Mouse (Mus musculus) ES-Bruce4 (cell line): ENCODE measurements around the gene Usp46. TPM values are rescaled to one million over a fixed set of nuclear protein-coding genes. Genes with fewer than 3 reads are reported as not detected.
"Not testable (repeated sequence)": the region's sequence is repeated elsewhere in the genome, so short reads cannot be mapped to it uniquely, and the experiment has no call there.

Experiments
- H3K27ac ChIP-seq: 2 replicates; pipeline ENCODE4 v1.5.1; 2012; ENCODE audit warnings: low read length, inconsistent platforms; ENCODE audit not compliant: insufficient read depth
- H3K27me3 ChIP-seq: 2 replicates; pipeline ENCODE4 v1.6.1; 2012; ENCODE audit warnings: mild to moderate bottlenecking, low read length, inconsistent platforms; ENCODE audit not compliant: control insufficient read depth, poor library complexity, insufficient read depth, severe bottlenecking
- H3K36me3 ChIP-seq: 2 replicates; pipeline ENCODE4 v1.6.1; 2012; ENCODE audit warnings: inconsistent platforms, mild to moderate bottlenecking, low read length, moderate library complexity; ENCODE audit not compliant: control insufficient read depth, poor library complexity, insufficient read depth, severe bottlenecking
- H3K4me1 ChIP-seq: one replicate; pipeline ENCODE4 v1.8.1; 2011; ENCODE audit warnings: low read length; ENCODE audit not compliant: control insufficient read depth, insufficient read depth
- H3K4me3 ChIP-seq: 2 replicates; pipeline ENCODE4 v1.5.1; 2011; ENCODE audit warnings: low read depth, mild to moderate bottlenecking, low read length
- H3K9ac ChIP-seq: 2 replicates; pipeline ENCODE4 v1.6.1; 2012; ENCODE audit warnings: low read depth, mild to moderate bottlenecking, inconsistent platforms; ENCODE audit not compliant: poor library complexity, severe bottlenecking
- H3K9me3 ChIP-seq: replicated peaks from 2 replicates; pipeline ENCODE4 v1.6.1; 2012; ENCODE audit warnings: mild to moderate bottlenecking, low read length, inconsistent platforms; ENCODE audit not compliant: control insufficient read depth, poor library complexity, insufficient read depth, severe bottlenecking
- CTCF ChIP-seq: IDR thresholded peaks from one replicate; pipeline ENCODE4 v1.8.1; 2011; ENCODE audit warnings: low read depth, low read length
- EP300 ChIP-seq: IDR thresholded peaks from 2 replicates; pipeline ENCODE4 v1.6.1; 2011; ENCODE audit warnings: low read depth, low read length; ENCODE audit not compliant: insufficient read depth
- POLR2A ChIP-seq: IDR thresholded peaks from one replicate; pipeline ENCODE4 v1.8.1; 2011; ENCODE audit warnings: low read length; ENCODE audit not compliant: insufficient read depth
- polyA plus RNA-seq: library from polyadenylated mRNA; stranded (reverse); fragments of >200 nt; gene quantifications from 2 replicates; pipeline ENCODE4 v1.2.4, GENCODE M21; 2011; ENCODE audit warnings: low read depth; ENCODE audit not compliant: missing spikeins, insufficient read depth, insufficient read length

The Usp46 gene
- polyA plus RNA-seq, 1 experiment = 52.4 TPM

GRCm38 (mm10) chr5:74077959-74078358 lies 9.7 kb upstream of the Usp46 start:
- Histone ChIP-seq H3K9ac (0 out of 2 replicates have a peak overlapping the region, but pooled peaks have one; percentile 57), H3K9me3 (no peaks in the 10 kb centered on the region), H3K27ac (no peak overlapping the region), H3K27me3 (no peaks in the 10 kb centered on the region), H3K36me3 (no peaks in the 10 kb centered on the region), H3K4me1 (peaks cover 2% of the 10 kb centered on the region), H3K4me3 (no peak overlapping the region)
- TF ChIP-seq CTCF (no peak), POLR2A (no peak), EP300 (no peak)

DNA sequence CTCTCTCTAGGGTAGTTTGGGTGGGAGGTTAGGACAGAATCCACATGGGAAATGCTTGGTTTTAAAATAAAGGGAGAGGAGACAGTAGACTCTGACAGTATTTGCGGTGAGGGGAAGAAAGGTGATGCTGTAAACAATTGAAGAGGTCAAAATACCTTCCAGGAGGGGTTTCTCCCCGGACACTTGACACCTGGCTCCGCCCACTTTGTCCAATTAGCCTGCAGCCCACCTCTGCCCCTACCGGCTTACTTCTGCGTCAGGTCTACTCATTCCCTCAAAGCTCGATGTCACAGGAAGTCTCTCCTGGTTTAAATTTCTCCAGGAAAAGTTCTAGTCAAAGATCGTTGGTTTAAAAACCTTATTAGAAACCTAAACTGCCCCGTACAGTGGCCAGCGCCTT lies 8.5 kb upstream of the Usp46 start:
- H3K27ac ChIP-seq = peak overlapping the region; percentile 46; the same call in 1 of the 2 replicates
- peak overlapping the region; percentile 57 for H3K9ac ChIP-seq
- no peaks in the 10 kb centered on the region for H3K9me3 ChIP-seq
- H3K36me3 ChIP-seq = no peaks in the 10 kb centered on the region
- peak overlapping the region; percentile 17 for H3K4me3 ChIP-seq
- TF ChIP-seq EP300 (no peak), CTCF (no peak), POLR2A (no peak)
- no peaks in the 10 kb centered on the region for H3K27me3 ChIP-seq
- peaks cover 2% of the 10 kb centered on the region for H3K4me1 ChIP-seq

- not testable (repeated sequence) for H3K36me3 ChIP-seq, H3K27ac ChIP-seq, H3K9me3 ChIP-seq, H3K4me3 ChIP-seq, H3K27me3 ChIP-seq, H3K4me1 ChIP-seq, H3K9ac ChIP-seq
- peak; percentile 9 for TF ChIP-seq CTCF
Observed at GRCm38 (mm10) chr5:74070564-74070963, 2.3 kb upstream of the Usp46 start.

GRCm38 (mm10) chr5:74068714-74069321 lies 587 bp upstream of the Usp46 start:
- H3K4me3 ChIP-seq = peak overlapping the region; percentile 90
- no peaks in the 10 kb centered on the region for H3K36me3 ChIP-seq
- H3K9me3 ChIP-seq = no peaks in the 10 kb centered on the region
- peak overlapping the region; percentile 62 for H3K27ac ChIP-seq
- peak overlapping the region; percentile 92 for H3K9ac ChIP-seq
- no peak for TF ChIP-seq EP300
- TF ChIP-seq CTCF = no peak
- TF ChIP-seq POLR2A = no peak
- H3K27me3 ChIP-seq = no peaks in the 10 kb centered on the region
- H3K4me1 ChIP-seq = no peaks in the 10 kb centered on the region

GRCm38 (mm10) chr5:74067346-74067745 lies 885 bp downstream of the Usp46 start:
- H3K27ac ChIP-seq = no peak overlapping the region
- peak overlapping the region; percentile 46 for H3K4me3 ChIP-seq
- peak overlapping the region; percentile 92 for H3K9ac ChIP-seq
- no peaks in the 10 kb centered on the region for H3K36me3 ChIP-seq
- H3K27me3 ChIP-seq = no peaks in the 10 kb centered on the region
- H3K9me3 ChIP-seq = no peaks in the 10 kb centered on the region
- TF ChIP-seq EP300 (no peak), CTCF (no peak), POLR2A (no peak)
- no peaks in the 10 kb centered on the region for H3K4me1 ChIP-seq

GRCm38 (mm10) chr5:74066416-74067115 lies 1.7 kb downstream of the Usp46 start:
- Histone ChIP-seq H3K9ac (peak overlapping the region; percentile 92; the same call in 1 of the 2 replicates), H3K36me3 (no peaks in the 10 kb centered on the region), H3K9me3 (no peaks in the 10 kb centered on the region), H3K4me1 (no peaks in the 10 kb centered on the region), H3K27ac (peak overlapping the region; percentile 2), H3K4me3 (no peak overlapping the region; the same call in 1 of the 2 replicates), H3K27me3 (no peaks in the 10 kb centered on the region)
- TF ChIP-seq POLR2A (no peak), EP300 (no peak), CTCF (no peak)
